Mouse (Mus musculus) embryo, embryonic 10 days (tissue): Measurements from ENCODE around the gene Fermt2.

ENCODE experiments used
- DNase-seq: peaks from one replicate; pipeline ENCODE4 v3.0.0-alpha.2; 2015; ENCODE audit warnings: low spot score

Gene Fermt2

DNA sequence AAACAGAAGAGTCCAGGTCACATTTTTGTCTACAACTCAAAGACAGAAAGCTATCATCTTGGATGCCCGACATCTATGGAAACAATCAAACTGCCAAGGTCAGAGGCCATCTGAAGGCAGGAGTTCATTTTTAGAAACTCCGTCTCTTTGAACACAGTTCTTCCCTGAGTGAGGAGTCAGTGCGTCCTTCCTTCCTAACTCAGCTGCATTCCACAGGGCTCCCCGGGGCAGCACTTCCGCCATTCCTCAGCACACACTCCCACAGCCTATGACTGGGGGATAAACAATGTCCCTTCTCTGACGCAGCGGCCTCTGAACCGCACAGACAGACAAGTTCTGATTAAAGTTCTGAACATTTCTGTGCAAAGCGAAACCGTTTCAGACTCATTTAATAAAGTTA, 66.3 kb downstream of the Fermt2 start:
- peak; percentile 82 for DNase-seq

- DNase-seq: no peak
Observed at GRCm38 (mm10) chr14:45462875-45463475, 66.9 kb downstream of the Fermt2 start.

- peak; percentile 85 for DNase-seq
Observed at GRCm38 (mm10) chr14:45462374-45462773, 67.5 kb downstream of the Fermt2 start.

DNA sequence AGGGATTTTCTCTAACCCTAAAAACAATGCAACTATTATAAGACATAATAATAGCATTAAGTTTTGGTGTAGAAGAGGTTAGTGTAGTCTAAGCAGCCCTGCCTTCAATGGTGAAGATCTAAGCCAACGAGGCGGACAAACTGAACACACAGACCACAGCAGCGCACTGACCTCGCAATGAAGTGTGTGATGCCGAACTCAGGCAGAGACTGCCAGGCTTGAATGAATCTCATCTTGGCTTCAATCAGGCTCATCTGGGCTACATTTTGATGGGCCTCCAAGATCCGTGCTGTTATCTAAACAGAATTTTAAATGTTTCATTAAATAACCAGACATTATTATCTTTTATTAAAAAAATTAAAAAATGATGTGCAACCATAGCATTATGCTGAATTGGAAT, 68.0 kb downstream of the Fermt2 start:
- DNase-seq: no peak

GRCm38 (mm10) chr14:45460491-45460890, 69.4 kb downstream of the Fermt2 start:
- DNase-seq: no peak

DNA sequence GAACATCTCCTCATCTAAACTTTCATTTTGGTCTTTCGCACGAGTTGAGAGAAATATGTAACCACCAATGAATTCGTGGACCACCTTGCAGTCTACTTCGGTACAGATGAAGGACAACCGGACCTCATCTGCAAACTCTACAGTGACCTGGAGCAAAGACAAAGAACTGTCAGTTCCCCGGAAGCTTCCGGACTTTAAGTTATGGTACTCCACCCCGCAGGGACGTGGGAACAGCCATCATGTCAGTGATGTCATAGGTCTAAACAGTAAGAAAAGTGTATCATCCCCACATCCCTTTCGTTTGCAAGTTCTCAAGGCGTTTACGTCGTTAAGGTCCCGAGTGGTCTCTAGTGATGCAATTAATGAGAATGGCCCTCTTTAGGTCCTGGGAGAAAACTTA, 70.0 kb downstream of the Fermt2 start:
- no peak for DNase-seq

DNA sequence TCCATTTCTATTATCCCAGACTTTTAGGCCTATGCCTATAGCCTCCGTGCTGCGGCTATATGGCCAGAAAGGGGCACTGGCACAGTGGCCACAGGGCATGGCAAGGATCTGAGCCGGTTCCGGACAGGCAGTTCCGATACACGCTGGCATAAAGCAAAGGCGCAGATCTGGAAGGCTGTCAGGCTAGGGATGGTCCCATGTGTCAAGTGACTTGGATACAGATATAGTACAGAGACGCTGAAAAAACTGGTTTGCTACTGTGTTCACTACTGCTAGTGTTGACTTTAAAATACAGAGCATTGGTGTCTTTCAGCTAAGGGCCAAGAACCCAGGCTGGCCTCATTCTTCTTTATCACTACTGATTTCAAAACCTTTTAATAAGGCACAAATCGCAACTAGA, 72.9 kb downstream of the Fermt2 start:
- DNase-seq: no peak

DNA sequence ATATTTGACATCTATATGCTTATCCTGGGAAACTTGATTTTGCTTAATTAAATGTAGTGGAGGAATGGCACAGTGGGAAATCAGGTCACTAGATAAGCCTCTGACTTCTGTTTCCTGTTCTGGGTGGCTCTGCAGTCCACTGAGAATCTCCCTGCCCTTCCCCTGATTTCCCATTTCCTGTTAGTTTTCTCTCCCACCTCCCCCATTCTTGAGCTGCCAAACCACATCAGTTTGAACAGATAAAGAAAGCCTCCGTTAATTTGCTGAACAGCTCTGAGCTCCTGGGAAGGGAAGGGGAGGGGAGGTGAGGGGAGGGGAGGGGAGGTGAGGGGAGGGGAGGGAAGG, 73.4 kb downstream of the Fermt2 start:
- DNase-seq: no peak

- no peak for DNase-seq
Observed at GRCm38 (mm10) chr14:45455651-45456501, 74.0 kb downstream of the Fermt2 start.

DNA sequence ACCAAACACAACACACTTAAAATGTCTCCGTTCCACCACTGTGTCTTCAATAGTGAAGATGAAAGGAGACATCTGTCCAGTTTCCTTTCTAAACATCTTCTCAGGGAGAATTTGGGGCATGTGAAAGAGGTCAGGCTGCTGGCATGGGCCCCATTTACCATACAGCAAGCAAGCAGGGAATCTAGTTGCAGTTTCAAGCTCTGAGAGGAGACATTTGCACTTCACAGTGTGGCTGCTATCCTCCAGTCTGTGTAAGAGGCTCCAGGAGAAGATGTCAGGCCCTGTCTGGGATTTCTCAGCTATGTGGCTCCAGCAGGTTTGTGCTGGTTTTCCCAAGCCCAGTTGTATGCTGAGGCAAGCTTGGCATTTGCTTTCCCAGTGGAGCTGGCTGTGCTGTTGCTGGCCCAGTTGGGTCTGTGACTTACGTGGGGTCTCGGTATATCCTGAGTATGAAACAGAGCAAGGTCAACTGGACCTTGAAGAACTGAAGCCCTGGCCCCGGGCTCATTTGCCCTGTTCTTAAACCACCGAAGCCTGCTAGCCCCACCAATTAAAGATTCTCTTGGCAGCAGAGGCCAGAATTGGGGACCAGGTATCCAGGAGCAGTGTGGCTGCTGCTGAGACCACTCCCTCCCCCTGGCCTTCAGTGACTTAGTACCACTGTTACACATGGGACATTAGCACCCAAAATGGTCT, 76.2 kb downstream of the Fermt2 start:
- DNase-seq: no peak

DNA sequence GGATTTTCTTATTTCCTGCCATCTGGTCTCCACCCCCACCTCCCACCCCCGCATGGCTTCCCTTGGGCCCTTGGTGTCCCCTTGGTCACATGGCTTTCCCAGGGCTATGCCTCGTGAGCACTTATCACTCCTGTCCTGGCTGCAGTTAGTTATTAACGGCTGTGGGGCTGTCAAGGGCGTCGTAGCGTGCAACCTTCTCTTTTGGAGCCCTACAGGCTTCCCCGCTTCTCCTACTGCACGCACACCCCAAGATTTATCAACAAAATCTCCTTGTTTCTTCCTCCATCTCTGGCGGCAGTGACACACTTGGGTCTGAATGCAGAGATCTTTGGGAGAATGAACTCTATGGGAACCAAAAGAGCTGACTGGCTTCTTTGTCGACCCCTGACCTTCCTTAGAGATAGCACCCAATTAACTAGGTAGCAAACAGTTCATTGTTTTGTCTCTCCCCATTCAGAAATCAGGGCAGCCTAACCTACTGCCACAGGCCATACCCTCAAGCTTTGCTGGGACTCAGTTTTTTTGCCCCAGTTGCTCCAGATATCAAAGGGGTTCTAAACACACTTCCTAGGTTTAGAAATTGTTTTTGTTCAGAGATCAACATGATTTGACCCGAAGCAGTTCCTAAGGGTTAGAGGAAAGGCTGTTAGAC, 76.9 kb downstream of the Fermt2 start:
- no peak for DNase-seq

DNA sequence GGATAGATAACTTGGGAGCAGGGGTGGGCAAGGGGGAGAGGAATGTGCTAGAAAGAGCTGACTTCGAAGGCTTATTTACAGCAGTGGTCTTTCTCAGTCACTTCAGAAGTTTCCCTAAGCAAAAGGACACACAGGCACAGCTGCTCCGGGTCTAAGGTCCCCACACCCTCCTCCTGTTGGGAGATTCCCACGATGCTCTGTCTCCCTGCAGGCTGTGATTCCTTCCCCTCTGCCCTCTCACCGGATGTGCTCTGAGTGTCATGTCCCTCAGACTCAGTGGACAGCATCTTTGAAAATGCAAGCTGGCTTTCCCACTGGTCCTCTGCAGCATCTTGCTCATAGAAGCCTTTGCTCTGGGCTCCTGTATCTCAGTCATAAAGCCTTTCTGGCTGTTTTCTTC, 77.8 kb downstream of the Fermt2 start:
- DNase-seq: no peak

DNA sequence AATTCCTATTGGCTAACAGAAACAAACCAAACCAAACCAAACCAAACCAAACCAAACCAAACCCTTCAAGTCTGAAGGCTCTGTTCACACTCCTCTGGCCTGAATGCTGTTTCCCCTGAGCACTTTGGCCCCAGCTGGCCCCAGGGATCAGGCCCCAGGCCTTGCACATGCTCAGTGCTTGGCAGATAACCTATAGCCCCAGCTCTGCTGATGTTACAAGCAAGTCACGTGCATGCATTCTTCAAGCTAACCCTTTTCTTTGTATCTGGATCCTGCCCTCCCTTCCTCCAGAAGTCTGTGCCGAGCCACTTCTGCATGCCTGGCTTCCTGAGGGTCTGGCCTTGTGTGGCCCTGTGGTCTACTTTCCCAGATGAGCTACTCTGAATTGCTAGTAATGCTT, 78.8 kb downstream of the Fermt2 start:
- peak; percentile 59 for DNase-seq

DNA sequence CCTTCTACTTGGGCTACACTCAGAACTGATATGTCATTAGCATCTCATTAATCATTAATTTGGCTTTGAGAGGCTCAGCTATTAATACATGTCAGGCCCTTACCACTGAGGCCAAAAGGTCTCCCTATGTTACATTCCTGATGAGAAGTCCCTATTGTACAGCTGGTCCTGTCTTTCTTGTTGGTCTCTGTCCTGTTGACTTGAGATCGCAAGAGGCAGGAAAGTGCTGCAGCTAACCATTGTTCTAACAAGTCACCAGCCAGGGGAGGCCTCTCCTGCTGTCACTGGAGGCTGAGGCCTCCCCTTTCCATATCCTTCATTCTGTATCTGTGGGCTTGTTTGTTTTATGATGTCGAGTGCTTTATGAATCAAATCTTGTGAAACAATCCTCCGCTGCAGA, 83.1 kb downstream of the Fermt2 start:
- no peak for DNase-seq

DNA sequence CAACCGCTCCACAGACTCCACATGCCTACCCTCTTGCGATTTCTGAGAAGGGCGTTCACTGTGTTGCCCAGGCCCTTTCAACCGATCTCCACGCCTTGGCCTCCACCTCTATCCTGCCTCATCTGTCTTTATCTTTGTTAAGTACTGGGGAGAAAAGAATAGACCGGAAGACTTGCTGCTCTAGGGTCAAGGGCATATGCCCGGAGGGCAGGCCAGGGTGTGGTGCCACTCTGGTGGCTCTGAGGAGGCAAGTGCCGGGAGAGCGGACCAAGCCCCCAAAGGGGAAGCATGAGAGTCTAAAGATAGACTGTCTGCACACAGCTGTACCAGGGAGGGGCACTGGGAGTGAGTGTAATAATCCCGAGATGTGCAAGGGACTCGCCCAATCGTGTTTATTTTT, 84.5 kb downstream of the Fermt2 start:
- no peak for DNase-seq

DNA sequence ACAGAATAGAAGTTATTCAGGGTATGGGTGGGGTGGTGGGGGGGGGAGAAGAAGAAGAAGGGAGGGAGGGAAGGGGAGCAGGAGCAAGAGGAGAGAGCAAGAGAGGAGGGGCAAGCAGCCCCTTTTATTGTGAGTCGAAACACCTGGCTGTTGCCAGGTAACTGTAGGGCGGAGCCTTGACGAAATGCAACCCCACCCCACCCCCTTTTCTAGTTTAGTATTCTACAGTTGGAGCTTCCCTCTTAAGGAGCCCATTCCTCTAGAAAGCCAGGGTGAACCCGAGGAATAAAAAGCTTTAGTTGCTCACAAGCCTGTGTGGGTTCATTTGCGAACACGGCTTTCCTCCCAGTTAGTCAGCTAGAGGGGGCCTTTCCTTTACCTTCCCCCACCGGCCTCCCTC, 85.0 kb downstream of the Fermt2 start:
- DNase-seq: no peak

- DNase-seq: no peak
Observed at GRCm38 (mm10) chr14:45442781-45443560, 86.9 kb downstream of the Fermt2 start.

DNA sequence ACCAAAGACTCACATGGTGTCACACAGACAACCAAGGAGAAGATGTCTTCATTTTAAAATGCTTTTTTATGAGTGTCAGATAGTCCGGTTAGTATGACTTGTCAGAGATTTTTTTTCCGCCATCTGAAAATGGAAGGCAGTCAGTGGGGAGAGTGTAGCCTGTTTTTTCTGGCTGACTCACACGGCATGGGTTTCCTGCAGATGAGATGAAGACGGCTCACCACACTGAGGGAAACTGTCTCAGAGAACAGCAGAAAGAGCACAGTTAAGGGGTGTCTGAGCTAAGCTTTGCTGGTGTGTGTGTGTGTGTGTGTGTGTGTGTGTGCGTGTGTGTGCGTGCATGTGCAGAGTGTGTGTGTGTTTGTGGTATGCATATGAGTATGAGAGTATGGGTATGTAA, 88.6 kb downstream of the Fermt2 start:
- DNase-seq: no peak

- no peak for DNase-seq
Observed at GRCm38 (mm10) chr14:45439387-45439786, 90.5 kb downstream of the Fermt2 start.

DNA sequence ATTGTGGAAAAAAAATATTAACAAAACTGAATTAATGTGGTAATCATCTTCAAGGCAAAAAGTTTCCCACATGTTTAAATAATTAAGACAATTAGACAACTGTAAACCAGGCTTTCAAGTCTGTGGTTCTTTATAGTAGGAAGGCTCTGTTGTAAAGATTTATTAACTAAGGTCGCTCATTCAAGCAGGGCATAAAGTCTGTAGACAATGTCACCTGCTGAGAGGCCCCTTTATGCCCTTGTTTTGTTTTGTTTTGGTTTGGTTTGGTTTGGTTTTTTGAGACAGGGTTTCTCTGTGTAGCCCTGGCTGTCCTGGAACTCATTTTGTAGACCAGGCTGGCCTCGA, 91.0 kb downstream of the Fermt2 start:
- DNase-seq: no peak

- DNase-seq: peak; percentile 78
Observed at GRCm38 (mm10) chr14:45438250-45438930, 91.5 kb downstream of the Fermt2 start.

DNA sequence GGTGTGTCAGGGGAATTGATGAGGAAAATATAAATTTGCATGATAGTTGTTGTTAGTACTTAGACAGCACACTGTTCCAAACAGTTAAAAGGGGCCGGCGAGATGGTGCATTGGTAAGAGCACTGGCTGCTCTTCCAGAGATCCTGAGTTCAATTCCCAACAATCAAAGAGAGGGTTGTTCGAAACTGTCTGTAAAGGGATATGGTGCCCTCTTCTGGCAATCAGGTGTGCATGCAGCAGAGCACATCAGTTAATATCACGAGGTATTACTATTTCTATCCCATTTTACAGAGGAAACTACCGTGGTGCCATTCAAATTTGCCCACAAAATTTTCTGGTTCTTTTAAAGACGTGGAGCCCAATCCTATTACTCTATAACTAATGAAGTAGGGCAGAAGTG, 95.7 kb downstream of the Fermt2 start:
- no peak for DNase-seq
